Mouse (Mus musculus) thymus, adult 2 months (tissue): ENCODE measurements around the gene Rnf31.

Experiments used
- CTCF ChIP-seq: fragments of 200-500 bp; IDR thresholded peaks from 2 replicates; pipeline ENCODE4 v1.5.1; 2012; ENCODE audit warnings: mild to moderate bottlenecking, control low read depth, low read length, moderate library complexity, borderline replicate concordance; ENCODE audit not compliant: control insufficient read depth, poor library complexity, insufficient read depth; ENCODE audit errors: extremely low read depth
- POLR2A ChIP-seq: fragments of 200-500 bp; IDR thresholded peaks from 2 replicates; pipeline ENCODE4 v1.6.1; 2012; ENCODE audit warnings: mild to moderate bottlenecking, low read length, control low read depth, moderate library complexity; ENCODE audit not compliant: control insufficient read depth, poor library complexity, insufficient read depth; ENCODE audit errors: extremely low read depth

DNA sequence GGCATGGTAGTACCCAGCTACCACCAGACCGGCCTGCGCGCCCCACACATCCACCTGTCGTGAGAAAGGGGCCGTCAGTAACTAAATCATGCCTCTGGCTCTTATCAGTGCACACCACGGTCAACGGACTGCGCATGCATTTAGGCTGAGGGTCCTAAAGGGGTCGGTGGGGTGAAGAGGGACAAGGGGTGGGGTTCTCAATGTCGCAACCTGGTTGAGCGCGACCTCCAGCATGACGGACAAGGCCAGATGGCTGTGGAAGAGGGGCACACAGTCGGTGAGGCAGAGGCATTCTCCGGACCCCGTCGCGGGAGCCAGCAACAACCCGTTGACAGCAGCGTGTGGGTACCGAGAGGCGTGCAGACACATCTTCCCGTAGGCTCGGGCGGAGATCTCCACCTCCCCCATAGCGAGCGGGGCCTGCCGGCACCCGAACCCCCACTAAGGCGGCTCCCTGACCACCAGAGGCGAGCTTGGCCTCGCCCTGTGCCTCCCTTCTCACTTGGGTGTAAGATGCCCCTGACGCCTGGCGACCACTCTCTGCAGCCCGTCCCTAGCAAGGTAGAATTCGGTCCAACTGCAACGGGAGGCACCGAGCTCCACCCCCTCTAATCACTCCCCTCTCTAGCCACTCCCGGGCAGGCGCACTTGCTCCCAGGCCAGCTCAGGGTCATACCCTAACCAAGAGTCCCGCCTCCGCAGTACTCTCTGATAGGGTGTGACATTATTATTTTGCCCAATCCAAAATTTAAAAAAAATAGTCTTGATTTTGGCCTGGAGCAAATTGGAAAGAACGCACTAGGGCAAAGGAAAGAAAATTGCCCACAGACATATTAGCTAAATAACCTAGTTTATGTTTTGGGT lies 6.6 kb upstream of the Rnf31 start, which contains the start of gene Emc9:
- TF ChIP-seq POLR2A (no peak), CTCF (no peak)
